In genomic region chr10:98543253-98543997, GRCm38 (mm10) we compare ENCODE assay signal across 8 mouse cellular contexts.
DNase-seq lines count a peak whose midpoint lies in the region; ATAC-seq and TF ChIP-seq lines count a peak whose summit lies in the region.
"Had no signal": no experiment of that assay in that cellular context is flagged by ENCODE, and none has a peak within 500 bp of the region (broad histone marks: within the 10 kb centered on the region; RNA-seq: fewer than 3 reads in every experiment).

No protein-coding gene starts in this region.

- H3K36me3 ChIP-seq in hindbrain, embryonic 14.5 days (replicated peaks; ENCODE audit: control insufficient read depth, insufficient read depth), result no peaks in the 10 kb centered on the region
- H3K36me3 ChIP-seq in neural tube, embryonic 14.5 days (ENCODE audit: control insufficient read depth, insufficient read depth, low read length), result no peaks in the 10 kb centered on the region
- H3K36me3 ChIP-seq in liver, postnatal 0 days (replicated peaks; ENCODE audit: insufficient read depth, low read length), result no peaks in the 10 kb centered on the region
- H3K36me3 ChIP-seq: liver, embryonic 12.5 days had no signal

- peak; percentile 83 for ATAC-seq in hindbrain, embryonic 14.5 days (ENCODE audit: low FRiP score)
- ATAC-seq in neural tube, embryonic 14.5 days (ENCODE audit: low read depth), result peak; percentile 90
- ATAC-seq in liver, postnatal 0 days, result no peak
- ATAC-seq: liver, embryonic 12.5 days had no signal

- H3K9me3 ChIP-seq in hindbrain, embryonic 14.5 days (ENCODE audit: control insufficient read depth, low read length), result no peaks in the 10 kb centered on the region
- no peaks in the 10 kb centered on the region for H3K9me3 ChIP-seq in neural tube, embryonic 14.5 days (ENCODE audit: control insufficient read depth, low read length)
- no peaks in the 10 kb centered on the region for H3K9me3 ChIP-seq in liver, postnatal 0 days (ENCODE audit: low read length)
- H3K9me3 ChIP-seq: liver, embryonic 12.5 days had no signal

- H3K9ac ChIP-seq in hindbrain, embryonic 14.5 days, result no peak overlapping the region
- H3K9ac ChIP-seq in neural tube, embryonic 14.5 days (replicated peaks; ENCODE audit: low read depth, low read length), result no peak overlapping the region
- no peak overlapping the region for H3K9ac ChIP-seq in liver, postnatal 0 days (replicated peaks)
- H3K9ac ChIP-seq: liver, embryonic 12.5 days had no signal

- H3K27ac ChIP-seq in hindbrain, embryonic 14.5 days, result peak overlapping the region; percentile 6; the same call in 1 of the 2 replicates
- no peak overlapping the region for H3K27ac ChIP-seq in neural tube, embryonic 14.5 days (ENCODE audit: low read depth, low read length)
- H3K27ac ChIP-seq in liver, postnatal 0 days (ENCODE audit: low read depth), result no peak overlapping the region
- H3K27ac ChIP-seq: liver, embryonic 12.5 days had no signal

- peak; percentile 28 for DNase-seq in kidney, adult 9 months
- no peak for DNase-seq in kidney, adult 18-20 months
- peak; percentile 12 for DNase-seq in brain, embryonic 18.5 days (ENCODE audit: low read depth, low spot score)
- peak; percentile 53 for DNase-seq in hindbrain, embryonic 14.5 days (ENCODE audit: low spot score)
- DNase-seq in liver, postnatal 0 days, result no peak
- no peak for DNase-seq in spleen, postnatal 4 days (ENCODE audit: low spot score in 2 of 2)

- H3K27me3 ChIP-seq in hindbrain, embryonic 14.5 days (ENCODE audit: control insufficient read depth, insufficient read depth, low read length), result no peaks in the 10 kb centered on the region
- H3K27me3 ChIP-seq in neural tube, embryonic 14.5 days (ENCODE audit: control insufficient read depth, insufficient read depth, low read length), result no peaks in the 10 kb centered on the region
- H3K27me3 ChIP-seq in liver, postnatal 0 days (ENCODE audit: insufficient read depth, low read length), result no peaks in the 10 kb centered on the region
- H3K27me3 ChIP-seq: liver, embryonic 12.5 days had no signal

- H3K4me2 ChIP-seq in hindbrain, embryonic 14.5 days (replicated peaks), result 0 out of 2 replicates have a peak overlapping the region, but pooled peaks have one; percentile 6
- no peak overlapping the region for H3K4me2 ChIP-seq in neural tube, embryonic 14.5 days (ENCODE audit: low read depth, low read length)
- no peak overlapping the region for H3K4me2 ChIP-seq in liver, postnatal 0 days (ENCODE audit: low read depth, low read length)
- H3K4me2 ChIP-seq: liver, embryonic 12.5 days had no signal

- TF ChIP-seq EP300 in liver, postnatal 0 days (IDR thresholded peaks at IDR 0.05; ENCODE audit: low read depth), result no peak

- WGBS in hindbrain, embryonic 14.5 days, result 30% methylated on average over 8 of the region's 8 CpGs
- WGBS in neural tube, embryonic 14.5 days, result 20% methylated on average over 8 of the region's 8 CpGs
- 50% methylated on average over 8 of the region's 8 CpGs for WGBS in liver, postnatal 0 days (ENCODE audit: insufficient replicate concordance)

- no peak overlapping the region for H3K4me3 ChIP-seq in hindbrain, embryonic 14.5 days (replicated peaks; ENCODE audit: low read length)
- no peak overlapping the region for H3K4me3 ChIP-seq in neural tube, embryonic 14.5 days (ENCODE audit: low read depth, low read length)
- no peak overlapping the region for H3K4me3 ChIP-seq in liver, postnatal 0 days (ENCODE audit: low read depth, low read length)
- H3K4me3 ChIP-seq: liver, embryonic 12.5 days had no signal

- TF ChIP-seq CTCF in liver, postnatal 0 days (IDR thresholded peaks at IDR 0.05; ENCODE audit: low read depth), result no peak

- H3K4me1 ChIP-seq in hindbrain, embryonic 14.5 days (replicated peaks; ENCODE audit: control insufficient read depth, insufficient read depth, low read length), result 0 out of 2 replicates have a peak, but pooled peaks cover 5% of the 10 kb centered on the region
- H3K4me1 ChIP-seq in neural tube, embryonic 14.5 days (ENCODE audit: control insufficient read depth, insufficient read depth, low read length), result 0 out of 2 replicates have a peak, but pooled peaks cover 4% of the 10 kb centered on the region
- H3K4me1 ChIP-seq in liver, postnatal 0 days (ENCODE audit: insufficient read depth), result peaks cover 3% of the 10 kb centered on the region; the same call in 1 of the 2 replicates
- H3K4me1 ChIP-seq: liver, embryonic 12.5 days had no signal

Comparison
In these comparisons a context has a peak if more than half of its experiments do, and no peak if none do; other contexts are left out.
1. DNase-seq: peak in kidney, adult 9 months (single experiment), brain, embryonic 18.5 days (single experiment) and hindbrain, embryonic 14.5 days (single experiment); none in kidney, adult 18-20 months (single experiment), liver, postnatal 0 days (single experiment) and spleen, postnatal 4 days (0 of 2).